Mouse (Mus musculus): Measurements from ENCODE around the gene Pdzd8. TPM values are rescaled to one million over a fixed set of nuclear protein-coding genes. Genes with fewer than 3 reads are reported as not detected.

The Pdzd8 gene
- total RNA-seq, 2 experiments from 2014 or later, result 31.9 to 35.5 TPM

- ATAC-seq (replicated peaks; ENCODE audit: low FRiP score, low TSS enrichment, poor library complexity, severe bottlenecking), result 0 out of 2 replicates have a peak, but pooled peaks have one; percentile 26
Measured at GRCm38 (mm10) chr19:59292183-59292839, 53.3 kb downstream of the Pdzd8 start.

GRCm38 (mm10) chr19:59289811-59290210 lies 55.8 kb downstream of the Pdzd8 start:
- ATAC-seq (replicated peaks; ENCODE audit: low FRiP score, low TSS enrichment, poor library complexity, severe bottlenecking), result peak; percentile 14; the same call in 1 of the 2 replicates

GRCm38 (mm10) chr19:59289042-59289441 lies 56.5 kb downstream of the Pdzd8 start:
- ATAC-seq (replicated peaks; ENCODE audit: low FRiP score, low TSS enrichment, poor library complexity, severe bottlenecking), result peak; percentile 27; the same call in 1 of the 2 replicates

GRCm38 (mm10) chr19:59282001-59282400 lies 63.6 kb downstream of the Pdzd8 start:
- no peak for ATAC-seq (replicated peaks; ENCODE audit: low FRiP score, low TSS enrichment, poor library complexity, severe bottlenecking)

GRCm38 (mm10) chr19:59280841-59281240 lies 64.7 kb downstream of the Pdzd8 start:
- no peak for ATAC-seq (replicated peaks; ENCODE audit: low FRiP score, low TSS enrichment, poor library complexity, severe bottlenecking)

GRCm38 (mm10) chr19:59276354-59276753 lies 69.2 kb downstream of the Pdzd8 start:
- no peak for ATAC-seq (replicated peaks; ENCODE audit: low FRiP score, low TSS enrichment, poor library complexity, severe bottlenecking)

- no peak for ATAC-seq (replicated peaks; ENCODE audit: low FRiP score, low TSS enrichment, poor library complexity, severe bottlenecking)
Measured at GRCm38 (mm10) chr19:59273190-59273589, 72.4 kb downstream of the Pdzd8 start.

- no peak for ATAC-seq (replicated peaks; ENCODE audit: low FRiP score, low TSS enrichment, poor library complexity, severe bottlenecking)
Measured at GRCm38 (mm10) chr19:59267417-59267963, 78.1 kb downstream of the Pdzd8 start.

GRCm38 (mm10) chr19:59265907-59266306 lies 79.7 kb downstream of the Pdzd8 start:
- ATAC-seq (replicated peaks; ENCODE audit: low FRiP score, low TSS enrichment, poor library complexity, severe bottlenecking), result no peak

GRCm38 (mm10) chr19:59264838-59265532 lies 80.6 kb downstream of the Pdzd8 start:
- ATAC-seq (replicated peaks; ENCODE audit: low FRiP score, low TSS enrichment, poor library complexity, severe bottlenecking), result peak; percentile 20; the same call in 1 of the 2 replicates

- ATAC-seq (replicated peaks; ENCODE audit: low FRiP score, low TSS enrichment, poor library complexity, severe bottlenecking), result no peak
Measured at GRCm38 (mm10) chr19:59263171-59263570, 82.4 kb downstream of the Pdzd8 start.

GRCm38 (mm10) chr19:59261604-59262003 lies 84.0 kb downstream of the Pdzd8 start:
- peak; percentile 39; the same call in 1 of the 2 replicates for ATAC-seq (replicated peaks; ENCODE audit: low FRiP score, low TSS enrichment, poor library complexity, severe bottlenecking)

- ATAC-seq (replicated peaks; ENCODE audit: low FRiP score, low TSS enrichment, poor library complexity, severe bottlenecking), result peak; percentile 57
Measured at GRCm38 (mm10) chr19:59260718-59261442, 84.7 kb downstream of the Pdzd8 start, which contains the start of gene Slc18a2. TSS of gene Slc18a2 (plus strand) at chr19:59260896.

- ATAC-seq (replicated peaks; ENCODE audit: low FRiP score, low TSS enrichment, poor library complexity, severe bottlenecking), result no peak
Measured at GRCm38 (mm10) chr19:59259633-59260032, 85.9 kb downstream of the Pdzd8 start.

GRCm38 (mm10) chr19:59252651-59253050 lies 92.9 kb downstream of the Pdzd8 start:
- no peak for ATAC-seq (replicated peaks; ENCODE audit: low FRiP score, low TSS enrichment, poor library complexity, severe bottlenecking)

- ATAC-seq (replicated peaks; ENCODE audit: low FRiP score, low TSS enrichment, poor library complexity, severe bottlenecking), result peak; percentile 90
Measured at GRCm38 (mm10) chr19:59248553-59249286, 96.9 kb downstream of the Pdzd8 start.

GRCm38 (mm10) chr19:59248144-59248543 lies 97.4 kb downstream of the Pdzd8 start:
- 0 out of 2 replicates have a peak, but pooled peaks have one; percentile 2 for ATAC-seq (replicated peaks; ENCODE audit: low FRiP score, low TSS enrichment, poor library complexity, severe bottlenecking)

Measured in megakaryocyte-erythroid progenitor cell, adult 5-6 weeks (primary cell).